Mouse (Mus musculus): ENCODE results near the gene Mup21.
"Not testable (repeated sequence)": the region's sequence is repeated elsewhere in the genome, so short reads cannot be mapped to it uniquely, and the experiment has no call there.

GRCm38 (mm10) chr4:62103366-62103765 is 47.3 kb downstream of the Mup21 start:
- TF ChIP-seq POLR2A (IDR thresholded peaks at IDR 0.05; ENCODE audit: insufficient read depth, low read length); CTCF (IDR thresholded peaks at IDR 0.05; ENCODE audit: low read depth, low read length): not testable (repeated sequence)
